Mouse (Mus musculus): ENCODE measurements around the gene Asxl1.

Asxl1 gene

DNA sequence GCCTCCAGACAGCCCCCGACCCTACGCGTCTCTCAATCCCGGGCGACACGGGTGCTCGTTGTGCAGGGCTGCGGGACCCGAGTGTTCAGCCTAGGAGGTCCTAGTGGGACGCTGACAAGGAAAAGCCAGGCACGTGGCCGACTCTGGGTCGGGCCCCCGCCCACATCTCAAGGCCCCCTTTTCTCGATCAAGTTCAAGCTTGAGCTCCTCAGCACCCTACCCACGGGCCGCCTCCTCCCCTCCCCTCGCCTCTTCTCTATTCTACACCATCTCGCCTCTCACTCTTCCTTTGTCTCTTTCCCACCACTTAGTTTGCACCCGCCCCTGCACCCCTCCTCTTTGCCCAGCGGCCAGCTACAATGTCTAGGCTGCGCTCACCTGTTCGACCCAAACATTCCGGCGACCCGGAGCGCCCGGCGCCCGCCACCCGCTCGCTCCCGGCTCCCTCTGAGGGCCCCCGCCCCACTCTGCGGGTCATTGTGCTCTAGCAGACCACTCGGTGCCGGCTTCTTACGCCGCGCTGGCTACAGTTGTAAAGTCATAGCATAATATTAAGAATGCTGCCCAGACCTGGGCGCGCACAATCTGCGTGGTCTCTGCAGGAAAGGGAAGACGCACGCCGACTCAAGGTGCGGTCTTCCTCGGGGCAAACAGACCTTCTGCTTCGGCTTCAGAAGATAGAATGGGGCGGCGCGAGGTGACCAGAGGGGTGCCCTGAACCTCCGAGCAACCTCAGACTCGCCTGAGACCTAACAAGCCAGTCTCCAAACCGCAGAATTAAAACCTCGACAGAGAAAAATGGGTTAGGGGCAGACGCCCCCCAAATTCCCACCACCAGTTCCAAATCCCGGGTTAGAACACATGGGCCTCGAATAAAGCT, 99.7 kb downstream of the Asxl1 start:
- DNase-seq, result peak in 1 of 2 experiments; percentile 17

DNA sequence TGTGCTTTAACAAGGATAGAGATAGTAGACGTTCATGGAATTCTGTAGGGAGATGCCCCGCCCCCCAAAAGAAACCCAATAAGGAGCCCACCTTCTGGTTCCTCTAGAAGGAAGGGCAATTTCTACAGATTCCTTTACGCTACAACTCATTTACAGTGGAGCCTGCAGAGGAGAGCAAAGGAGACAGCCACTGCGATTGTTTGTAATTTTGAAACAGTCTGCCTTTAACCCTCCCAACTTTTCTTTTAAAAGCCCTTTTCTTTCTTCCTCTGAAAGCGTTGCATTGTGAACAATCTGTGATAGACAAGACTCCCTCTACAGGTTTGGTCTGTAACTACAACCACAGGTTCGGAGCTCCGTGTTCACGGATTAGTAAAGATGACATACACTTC, 100.4 kb downstream of the Asxl1 start:
- no peak for DNase-seq

GRCm38 (mm10) chr2:153446476-153446875, 100.8 kb downstream of the Asxl1 start:
- no peak for DNase-seq

GRCm38 (mm10) chr2:153447719-153448118, 102.1 kb downstream of the Asxl1 start:
- no peak for DNase-seq

GRCm38 (mm10) chr2:153448519-153448918, 102.9 kb downstream of the Asxl1 start:
- DNase-seq, result no peak
